Mouse (Mus musculus): ENCODE results near the gene Stambpl1.

DNA sequence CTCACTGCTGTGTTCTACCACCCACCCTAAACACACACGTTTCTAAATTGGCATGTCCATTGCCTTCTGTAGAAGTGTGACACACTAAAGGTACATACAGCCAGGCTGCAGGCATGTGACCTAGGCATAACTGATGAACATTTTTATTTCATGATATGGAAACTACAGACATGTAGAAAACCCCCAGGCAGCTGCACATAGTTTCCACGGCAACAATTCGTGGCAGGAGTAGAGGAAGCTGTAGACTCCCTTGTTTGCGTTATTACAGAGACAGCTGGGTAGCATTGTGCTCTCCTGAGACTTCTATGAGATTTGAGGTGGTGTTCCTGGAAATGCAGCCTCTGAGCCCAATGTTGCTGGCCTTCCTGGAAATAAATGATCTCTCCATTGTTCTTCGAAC, 24.9 kb downstream of the Stambpl1 start:
- no peak for TF ChIP-seq CTCF (IDR thresholded peaks at IDR 0.05; ENCODE audit: low read depth)
- TF ChIP-seq EP300 (IDR thresholded peaks at IDR 0.05; ENCODE audit: low read depth): no peak
